Mouse (Mus musculus): ENCODE results near the gene Thap7. TPM values are rescaled to one million over a fixed set of nuclear protein-coding genes. Genes with fewer than 3 reads are reported as not detected.

Thap7 gene
- 75.3 and 98.6 TPM in 2 replicates for polyA plus RNA-seq (2012; rRNA removed; ENCODE audit: low replicate concordance)

DNA sequence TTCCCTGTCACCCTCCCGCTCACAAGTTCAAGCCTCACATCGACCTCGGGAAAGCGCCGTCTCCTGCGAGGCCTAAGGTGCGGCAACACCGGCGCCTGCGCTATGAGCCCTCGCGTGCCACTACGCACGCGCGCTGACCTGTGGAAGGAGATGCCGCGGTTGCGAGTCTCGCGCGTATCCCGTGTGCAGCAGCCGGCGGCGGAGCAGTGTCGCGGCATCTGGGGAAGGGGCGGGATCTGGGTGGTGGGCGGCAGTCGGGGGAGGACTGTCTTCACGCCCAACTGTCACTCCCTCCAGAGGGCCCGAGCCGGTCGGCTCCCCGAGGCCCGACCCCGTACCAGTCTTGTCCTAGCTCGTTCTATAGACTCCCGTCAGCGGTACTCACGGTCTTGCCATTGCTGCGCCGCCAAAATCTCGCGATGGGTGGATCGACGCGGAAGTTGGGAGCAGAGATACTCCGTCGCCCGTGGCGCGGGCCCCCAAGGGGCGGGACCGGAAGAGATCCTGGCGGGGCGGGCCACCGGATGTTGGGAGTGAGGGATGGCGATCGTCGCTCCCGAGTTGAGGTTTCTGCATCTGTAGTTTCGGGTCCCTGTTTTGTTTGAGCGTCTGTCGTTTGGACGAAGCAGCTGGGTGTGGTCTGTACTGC is at the start of gene Thap7:
Gene Thap7, minus strand, starts transcription at position 497 of the 649 bp plus-strand sequence.

DNA sequence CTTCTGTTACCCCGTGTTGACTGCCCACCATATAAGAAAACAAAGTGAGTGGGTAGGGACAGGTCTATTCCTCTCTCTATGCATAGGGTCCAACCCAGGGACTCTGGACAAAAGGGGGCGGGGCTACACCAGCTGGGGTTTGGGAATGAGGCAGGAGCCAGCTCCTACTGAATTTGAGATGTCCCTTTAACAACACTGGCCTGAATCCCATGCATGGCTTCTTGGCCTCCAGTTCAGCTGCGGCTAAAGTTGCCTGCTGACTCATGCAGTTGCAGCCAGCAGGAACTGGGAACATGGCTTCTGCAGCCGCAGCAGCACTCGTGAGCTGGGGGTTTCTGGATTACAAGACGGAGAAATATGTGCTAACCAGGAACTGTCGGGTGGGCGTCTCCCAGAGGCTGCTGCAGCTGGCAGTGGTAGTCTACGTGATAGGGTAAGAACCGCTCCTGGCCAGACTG is 30.8 kb upstream of the Thap7 start, which contains the start of gene P2rx6:
Gene P2rx6, plus strand, starts transcription at position 135 of the 458 bp plus-strand sequence.

DNA sequence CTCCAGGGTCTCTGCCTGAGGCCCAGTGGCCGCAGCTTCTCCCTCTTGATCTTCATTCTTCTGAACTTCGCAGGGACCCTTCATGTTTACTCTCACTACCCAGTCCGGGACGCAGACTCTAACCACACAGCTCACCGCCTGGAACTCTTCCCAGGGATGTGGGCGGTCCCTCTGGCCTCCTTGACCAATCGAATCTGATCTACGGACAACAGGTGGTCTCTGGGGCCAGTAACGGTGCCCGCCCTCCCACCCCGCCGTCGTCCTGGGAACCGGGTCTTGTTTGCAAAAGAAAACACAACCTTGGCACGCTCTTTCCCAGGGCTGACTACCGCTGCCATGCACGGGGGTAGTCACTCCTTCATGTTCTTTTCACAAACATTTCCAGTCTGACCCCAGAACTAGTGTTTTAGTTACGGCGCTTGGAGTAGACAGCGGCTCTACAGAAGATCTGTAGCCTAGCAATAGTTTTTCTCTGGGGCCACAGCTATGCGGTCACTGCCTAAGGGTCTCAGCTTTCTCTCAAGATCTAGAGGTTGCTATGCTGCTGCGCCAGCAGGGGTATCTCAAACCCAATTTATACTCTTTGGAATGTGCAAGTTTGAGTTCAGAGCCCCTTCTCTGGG is 30.3 kb upstream of the Thap7 start, which contains the start of gene Lrrc74b:
Gene Lrrc74b, minus strand, starts transcription at position 120 of the 623 bp plus-strand sequence.

DNA sequence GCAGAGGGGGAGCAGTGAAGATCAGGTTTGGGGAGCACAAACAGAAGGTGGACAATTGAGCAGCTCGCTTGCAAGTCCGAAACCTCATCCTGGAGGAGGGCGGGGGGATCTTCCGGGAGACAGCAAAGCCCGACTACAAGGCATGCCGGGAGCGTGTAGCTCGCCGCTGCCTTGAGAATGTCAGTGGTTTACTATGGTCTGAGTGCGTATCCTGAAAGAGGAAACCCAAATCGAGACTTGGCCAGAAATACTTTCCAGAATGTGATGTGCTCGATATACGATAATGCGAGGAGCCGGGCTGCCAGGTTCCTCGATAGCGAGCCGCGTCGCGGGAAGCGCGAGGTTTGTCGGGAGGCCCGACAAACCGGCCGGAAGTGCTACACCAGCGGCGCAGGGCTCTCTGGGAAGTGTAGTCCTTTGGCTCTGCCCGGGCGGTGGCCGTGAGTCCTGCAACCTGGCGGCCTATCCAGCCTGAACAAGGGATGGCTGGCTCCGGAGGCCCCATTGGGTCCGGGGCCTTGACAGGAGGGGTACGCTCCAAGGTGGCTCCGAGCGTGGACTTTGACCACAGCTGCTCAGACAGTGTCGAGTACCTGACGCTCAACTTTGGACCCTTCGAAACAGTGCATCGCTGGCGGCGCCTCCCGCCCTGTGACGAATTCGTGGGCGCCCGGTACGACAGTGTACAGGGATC is 22.2 kb downstream of the Thap7 start, which contains the start of gene Lztr1:
Gene Lztr1, plus strand, starts transcription at position 143 of the 694 bp plus-strand sequence.

DNA sequence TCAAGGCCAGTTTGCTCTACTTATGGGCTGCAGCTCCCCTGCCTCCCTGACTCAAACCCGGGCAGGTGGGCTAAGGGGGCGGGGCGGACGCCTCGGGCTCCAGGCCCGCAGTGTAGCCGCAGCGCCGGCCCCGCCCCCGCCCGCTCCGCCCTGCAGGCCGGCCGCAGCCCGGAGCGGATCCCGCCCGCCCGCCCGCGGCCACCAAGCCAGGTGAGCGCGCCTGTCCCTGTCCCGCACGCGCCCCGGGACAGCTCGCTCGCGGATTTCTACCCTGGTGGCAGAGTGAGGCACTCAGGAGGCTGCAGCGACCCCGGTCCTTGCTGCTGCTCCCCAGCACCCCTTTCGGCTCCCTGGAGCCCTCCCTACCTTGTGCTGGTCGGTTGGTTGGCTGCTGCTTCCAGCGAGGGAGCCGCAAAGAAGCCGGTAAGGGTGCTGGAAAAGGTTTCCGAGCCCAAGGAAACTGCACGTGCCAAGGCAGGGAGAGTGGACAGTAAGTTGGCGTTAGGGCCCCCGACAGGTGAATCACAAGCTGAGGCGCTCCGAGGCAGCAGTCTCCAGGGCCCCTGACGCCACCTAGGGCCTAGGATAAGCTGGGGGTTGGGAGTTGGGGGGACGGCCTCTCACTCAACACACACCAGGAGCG is 41.3 kb downstream of the Thap7 start, which contains the start of gene Aifm3:
Gene Aifm3, plus strand, starts transcription at position 143 of the 643 bp plus-strand sequence.

Other genes with a start within 250 kb of the Thap7 start
- gene Serpind1, start 199.8 kb downstream of the Thap7 start, polyA plus RNA-seq (2012; rRNA removed; ENCODE audit: low replicate concordance) = 0.08 TPM in 1 of 2 replicates, not detected in the other
- 2.6 and 4.5 TPM in 2 replicates for gene Snap29, start 125.2 kb downstream of the Thap7 start, polyA plus RNA-seq (2012; rRNA removed; ENCODE audit: low replicate concordance)
- gene Pi4ka, start 124.8 kb downstream of the Thap7 start, polyA plus RNA-seq (2012; rRNA removed; ENCODE audit: low replicate concordance) = 32.3 and 39.8 TPM in 2 replicates
- 26.8 and 38.8 TPM in 2 replicates for gene Crkl, start 79.1 kb downstream of the Thap7 start, polyA plus RNA-seq (2012; rRNA removed; ENCODE audit: low replicate concordance)
- gene Aifm3, start 41.5 kb downstream of the Thap7 start, polyA plus RNA-seq (2012; rRNA removed; ENCODE audit: low replicate concordance) = 0.87 and 0.91 TPM in 2 replicates
- 143 and 180 TPM in 2 replicates for gene Lztr1, start 22.4 kb downstream of the Thap7 start, polyA plus RNA-seq (2012; rRNA removed; ENCODE audit: low replicate concordance)
- gene Lrrc74b, start 30.1 kb upstream of the Thap7 start, polyA plus RNA-seq (2012; rRNA removed; ENCODE audit: low replicate concordance) = 0.21 and 0.33 TPM in 2 replicates
- gene P2rx6, start 30.7 kb upstream of the Thap7 start, polyA plus RNA-seq (2012; rRNA removed; ENCODE audit: low replicate concordance) = 1.1 and 1.6 TPM in 2 replicates
- 14.7 and 24.5 TPM in 2 replicates for gene Slc7a4, start 52.1 kb upstream of the Thap7 start, polyA plus RNA-seq (2012; rRNA removed; ENCODE audit: low replicate concordance)
- gene Smpd4, start 88.2 kb upstream of the Thap7 start, polyA plus RNA-seq (2012; rRNA removed; ENCODE audit: low replicate concordance) = 17.7 and 54.4 TPM in 2 replicates
- 0.55 and 0.85 TPM in 2 replicates for gene Ccdc74a, start 115.3 kb upstream of the Thap7 start, polyA plus RNA-seq (2012; rRNA removed; ENCODE audit: low replicate concordance)
- gene Med15, start 201.8 kb upstream of the Thap7 start, polyA plus RNA-seq (2012; rRNA removed; ENCODE audit: low replicate concordance) = 85.9 and 111 TPM in 2 replicates
- 24.2 and 34.0 TPM in 2 replicates for gene Klhl22, start 228.5 kb upstream of the Thap7 start, polyA plus RNA-seq (2012; rRNA removed; ENCODE audit: low replicate concordance)

Data from duodenum, adult 2 months (tissue).